Mouse (Mus musculus) lung, postnatal 0 days (tissue): ENCODE data around the gene Il23a.

Source experiments
- CTCF ChIP-seq: IDR thresholded peaks from 2 replicates; pipeline ENCODE4 v1.5.1; 2016; ENCODE audit warnings: antibody characterized with exemption, mild to moderate bottlenecking
- EP300 ChIP-seq: IDR thresholded peaks from 2 replicates; pipeline ENCODE4 v1.6.1; 2016; ENCODE audit warnings: antibody characterized with exemption, mild to moderate bottlenecking, control low read depth

DNA sequence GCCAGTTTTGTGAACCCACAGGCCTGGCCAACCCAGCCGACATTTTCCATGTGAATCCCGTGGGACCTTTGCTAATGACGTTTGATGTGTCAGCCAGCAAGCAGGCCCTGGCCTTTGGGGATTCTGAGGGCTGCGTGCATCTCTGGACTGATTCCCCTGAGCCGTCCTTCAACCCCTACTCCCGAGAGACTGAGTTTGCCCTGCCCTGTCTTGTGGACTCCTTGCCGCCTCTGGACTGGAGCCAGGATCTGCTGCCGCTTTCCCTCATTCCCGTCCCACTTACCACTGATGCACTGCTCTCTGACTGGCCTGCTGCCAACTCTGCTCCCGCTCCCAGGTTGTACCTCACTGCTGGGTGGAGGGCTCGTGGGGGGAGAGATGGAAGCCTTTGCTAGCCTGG, 11.6 kb upstream of the Il23a start:
- TF ChIP-seq CTCF (no peak), EP300 (no peak)
